Mouse (Mus musculus): ENCODE data around the gene Srxn1. TPM values are rescaled to one million over a fixed set of nuclear protein-coding genes. Genes with fewer than 3 reads are reported as not detected.
"Not testable (repeated sequence)": the region's sequence is repeated elsewhere in the genome, so short reads cannot be mapped to it uniquely, and the experiment has no call there.

Gene Srxn1
- 100 to 1,000 TPM; 547 to 673 TPM for total RNA-seq (2021)
- long read RNA-seq, experiment 1, transcript Srxn1-203 (2 exons, 446 nt) = minor isoform, 12 of 662 reads
- long read RNA-seq, experiment 1, transcript Srxn1-201 (2 exons, 2,812 nt) = major isoform, 596 of 662 reads
- long read RNA-seq, experiment 1, partial matches to known transcripts = 43 of 662 reads
- long read RNA-seq, experiment 1, other reads (novel, unspliced or antisense) = 9 of 662 reads
- long read RNA-seq, experiment 2, transcript Srxn1-203 (2 exons, 446 nt) = minor isoform, 12 of 269 reads
- long read RNA-seq, experiment 2, transcript Srxn1-201 (2 exons, 2,812 nt) = major isoform, 198 of 269 reads
- long read RNA-seq, experiment 2, partial matches to known transcripts = 56 of 269 reads
- long read RNA-seq, experiment 2, other reads (novel, unspliced or antisense) = 3 of 269 reads

GRCm38 (mm10) chr2:152105318-152106224 lies at the start of gene Srxn1:
Gene Srxn1 (plus strand): TSS chr2:152105516.
- DNase-seq (ENCODE audit: low spot score in 2 of 2) = peak; percentile 90 to 92

DNA sequence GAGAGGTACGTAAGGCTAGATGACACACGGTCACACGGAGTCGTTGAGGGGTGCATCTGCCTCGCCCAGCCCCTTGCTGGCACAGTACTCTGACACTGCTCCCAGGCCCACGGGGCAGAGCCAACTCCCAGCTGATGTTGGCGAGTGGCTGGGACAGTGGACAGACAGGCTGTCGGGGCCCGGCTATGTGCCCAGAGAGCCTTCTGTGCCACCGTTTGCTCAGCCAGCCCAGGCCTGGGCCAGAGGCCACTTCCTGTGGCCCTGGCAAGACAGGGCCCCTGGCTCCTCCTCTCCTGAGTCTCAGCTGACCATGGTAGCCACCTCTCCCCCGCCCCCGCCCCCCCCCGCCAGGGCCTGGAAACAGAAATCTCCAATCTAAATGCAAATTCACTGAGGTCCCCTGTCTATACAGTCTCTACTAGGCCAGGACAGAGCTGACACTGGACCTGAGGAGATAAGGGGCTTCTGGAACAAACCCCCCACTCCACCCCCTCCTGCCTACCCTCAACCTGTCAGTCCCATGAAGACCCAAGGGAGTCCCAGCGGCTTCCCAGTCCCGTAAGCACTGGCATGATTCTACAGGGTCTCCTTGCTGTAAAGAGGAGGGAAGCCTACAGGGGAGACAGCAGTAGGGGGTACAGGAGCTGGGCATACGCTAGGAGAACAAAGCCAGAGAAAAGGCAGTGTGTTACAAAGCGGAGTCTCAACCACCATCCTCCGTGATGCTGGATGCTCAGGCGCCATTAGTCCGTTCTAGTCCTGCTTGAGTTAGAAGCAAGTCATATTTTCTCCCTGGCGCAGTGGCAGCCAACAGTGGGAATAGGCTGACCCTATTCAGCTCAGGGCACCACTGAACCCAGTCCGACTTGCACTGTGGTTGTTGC lies 48.7 kb upstream of the Srxn1 start:
- no peak for DNase-seq (ENCODE audit: low spot score in 2 of 2)

DNA sequence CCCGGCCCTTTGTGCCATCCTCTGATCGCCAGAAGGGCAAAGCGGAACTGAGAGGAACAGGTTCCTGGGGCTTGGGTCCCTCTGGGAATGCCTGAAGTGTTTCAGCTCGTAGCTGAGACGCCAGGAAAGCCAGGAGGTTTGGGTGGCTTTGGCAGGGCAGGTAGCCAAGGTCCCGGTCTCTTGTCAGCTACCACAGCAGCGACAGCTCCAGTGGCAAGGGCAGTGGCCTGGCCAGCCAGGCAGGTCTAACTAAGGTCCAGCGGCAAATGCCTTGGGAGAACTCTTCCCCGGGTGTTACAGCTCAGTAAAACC lies 48.1 kb upstream of the Srxn1 start:
- DNase-seq (ENCODE audit: low spot score in 2 of 2) = no peak

- not testable (repeated sequence) for DNase-seq (ENCODE audit: low spot score in 2 of 2)
These were observed 42.5 kb upstream of the Srxn1 start for GRCm38 (mm10) chr2:152062817-152063216.

DNA sequence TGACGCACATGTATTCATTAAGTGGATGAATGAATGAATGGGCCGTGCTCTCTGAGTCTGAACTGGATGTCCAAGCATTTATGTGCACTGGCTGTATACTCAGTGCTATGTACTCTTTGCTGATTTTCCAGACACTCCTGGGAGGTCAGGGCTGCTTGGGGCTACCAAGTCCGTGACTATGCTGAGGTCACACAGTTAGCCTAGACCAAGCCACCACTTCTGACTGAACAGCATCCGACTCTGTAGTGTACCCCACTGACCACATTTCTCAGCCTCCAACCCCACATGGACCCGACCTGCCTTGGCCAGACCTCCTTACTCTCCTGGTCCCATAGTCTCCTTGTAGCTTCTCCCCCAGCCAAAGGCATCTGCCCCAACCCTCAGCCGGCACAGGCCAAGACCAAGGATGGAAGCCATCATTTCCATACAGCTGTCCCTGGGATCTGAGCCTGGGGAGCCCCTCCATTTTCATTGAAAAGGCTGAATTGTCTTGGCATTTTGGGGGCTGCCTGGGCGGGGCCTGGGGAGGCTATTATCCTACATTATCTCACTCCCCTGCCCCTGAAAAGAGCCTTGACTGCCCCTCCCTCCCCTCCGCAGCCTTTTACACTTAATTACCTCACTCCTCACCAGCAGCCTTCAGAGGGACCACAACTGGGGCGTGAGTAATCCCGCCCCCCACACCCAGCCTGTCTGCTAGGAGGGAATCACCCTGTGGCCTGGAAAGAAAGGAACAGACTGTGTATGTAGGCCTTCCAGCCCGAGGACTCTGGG lies 36.5 kb upstream of the Srxn1 start:
- DNase-seq (ENCODE audit: low spot score in 2 of 2) = no peak

- no peak for DNase-seq (ENCODE audit: low spot score in 2 of 2)
These were observed 35.9 kb upstream of the Srxn1 start for GRCm38 (mm10) chr2:152069434-152069786.

DNA sequence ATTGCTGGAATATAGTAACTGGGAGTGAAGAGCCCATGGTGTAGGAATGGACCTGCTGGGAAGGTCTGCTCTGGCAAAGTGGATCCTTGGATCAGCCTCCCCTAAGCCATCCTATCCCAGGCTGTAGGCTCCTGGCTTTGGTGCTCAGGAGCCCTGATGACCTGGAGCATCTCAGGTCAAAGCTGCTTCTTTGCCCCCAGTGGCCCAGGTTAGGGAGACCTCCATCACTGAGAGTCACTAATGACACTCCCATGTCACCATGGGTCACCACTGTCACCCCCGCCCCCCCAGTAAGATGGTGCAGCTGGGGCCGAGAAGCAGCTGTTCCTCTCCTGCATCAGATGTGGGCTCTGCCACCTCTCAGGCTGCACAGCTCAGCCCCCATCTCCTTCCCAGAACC lies 35.4 kb upstream of the Srxn1 start:
- no peak for DNase-seq (ENCODE audit: low spot score in 2 of 2)

DNA sequence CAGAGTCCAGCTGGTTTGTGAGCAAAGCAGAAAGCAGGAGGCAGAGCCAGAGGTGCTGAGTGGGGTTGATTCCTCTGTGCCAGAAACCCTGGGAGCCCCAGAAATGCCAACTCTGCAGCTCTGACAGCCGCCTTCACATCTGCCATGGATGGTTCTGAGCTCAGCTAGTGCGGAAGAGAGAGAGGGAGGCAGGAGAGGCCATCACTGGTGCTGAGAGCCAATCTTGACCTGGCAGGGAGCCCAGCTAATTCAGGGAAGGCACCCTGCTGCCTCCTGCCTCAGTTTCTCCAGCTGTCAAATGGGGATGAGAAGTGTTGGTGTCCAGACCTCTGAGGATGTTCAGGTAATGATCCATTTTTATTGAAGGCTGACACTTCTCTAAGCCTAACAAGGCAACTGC lies 30.8 kb upstream of the Srxn1 start:
- DNase-seq (ENCODE audit: low spot score in 2 of 2) = no peak

GRCm38 (mm10) chr2:152075294-152075889 lies 29.9 kb upstream of the Srxn1 start:
- DNase-seq (ENCODE audit: low spot score in 2 of 2) = no peak

- no peak for DNase-seq (ENCODE audit: low spot score in 2 of 2)
These were observed 28.0 kb upstream of the Srxn1 start for GRCm38 (mm10) chr2:152077337-152077736.

- no peak for DNase-seq (ENCODE audit: low spot score in 2 of 2)
These were observed 24.4 kb upstream of the Srxn1 start, which contains the start of gene Scrt2 for GRCm38 (mm10) chr2:152080685-152081541. Gene Scrt2 (plus strand): TSS chr2:152081529.

- peak; percentile 83 to 90 for DNase-seq (ENCODE audit: low spot score in 2 of 2)
These were observed 23.5 kb upstream of the Srxn1 start for GRCm38 (mm10) chr2:152081641-152082448.

GRCm38 (mm10) chr2:152082456-152083285 lies 22.6 kb upstream of the Srxn1 start:
- no peak for DNase-seq (ENCODE audit: low spot score in 2 of 2)

DNA sequence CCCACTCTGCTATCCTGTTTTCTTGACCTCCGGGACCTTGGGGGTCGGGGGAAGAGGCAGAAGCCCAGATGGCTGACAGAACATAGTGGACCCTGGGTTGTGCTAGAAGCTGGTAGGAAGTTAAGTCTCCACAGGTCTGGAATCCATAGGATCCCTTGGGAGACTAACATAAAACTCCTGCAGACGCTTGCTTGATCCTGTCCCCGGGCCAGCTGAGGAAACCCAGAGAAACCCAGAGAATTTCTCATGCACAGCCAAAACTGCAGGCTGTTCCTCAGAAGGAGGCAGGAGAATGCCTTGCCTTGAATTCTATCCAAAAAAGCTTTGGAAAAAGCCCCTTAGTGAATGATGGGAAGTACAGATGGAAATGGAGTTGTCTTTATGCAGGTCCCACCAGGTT lies 21.9 kb upstream of the Srxn1 start:
- no peak for DNase-seq (ENCODE audit: low spot score in 2 of 2)

GRCm38 (mm10) chr2:152084298-152084697 lies 21.0 kb upstream of the Srxn1 start:
- DNase-seq (ENCODE audit: low spot score in 2 of 2) = no peak

DNA sequence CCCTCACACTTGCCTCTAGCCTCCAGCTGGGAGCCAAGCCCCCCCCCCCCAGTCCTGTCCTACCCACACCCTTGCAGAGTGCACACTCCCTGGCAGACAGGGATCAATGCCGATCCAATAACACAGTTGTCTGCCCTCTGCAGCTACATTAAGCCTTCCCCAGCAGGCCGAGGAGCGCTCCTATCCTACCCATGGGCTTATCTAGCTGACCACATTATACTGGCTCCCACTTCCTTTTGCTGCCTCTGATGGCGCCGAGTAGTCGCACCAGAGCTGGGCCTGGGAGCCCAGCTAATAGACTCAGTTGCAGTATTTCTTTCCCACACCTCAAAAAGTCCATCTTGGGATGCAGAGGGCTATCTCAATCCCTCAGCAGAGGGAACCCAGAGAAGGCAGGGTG lies 19.9 kb upstream of the Srxn1 start:
- no peak for DNase-seq (ENCODE audit: low spot score in 2 of 2)

DNA sequence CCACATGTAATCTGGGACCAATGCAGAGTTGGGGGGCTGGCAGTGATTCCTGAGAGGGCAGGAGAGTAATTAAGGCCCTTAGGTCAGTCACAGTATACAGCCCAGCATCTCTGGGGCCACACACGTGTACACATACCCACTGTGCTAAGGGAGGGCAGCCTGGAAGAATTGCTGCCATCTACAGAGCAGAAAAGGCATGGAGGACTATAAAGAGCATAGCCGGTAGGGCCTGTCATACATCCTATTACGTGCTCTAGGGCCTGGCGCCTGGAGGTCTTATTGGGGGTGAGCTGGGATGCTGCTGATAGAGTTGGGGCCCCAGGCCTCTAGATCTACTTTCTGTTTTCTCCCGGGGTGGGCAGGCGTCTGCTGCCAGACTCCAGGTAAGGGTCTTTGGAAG lies 18.9 kb upstream of the Srxn1 start:
- no peak for DNase-seq (ENCODE audit: low spot score in 2 of 2)

Measured in adrenal gland, adult 18-20 months (tissue).